Mouse (Mus musculus): ENCODE measurements around the gene Tex264.

DNA sequence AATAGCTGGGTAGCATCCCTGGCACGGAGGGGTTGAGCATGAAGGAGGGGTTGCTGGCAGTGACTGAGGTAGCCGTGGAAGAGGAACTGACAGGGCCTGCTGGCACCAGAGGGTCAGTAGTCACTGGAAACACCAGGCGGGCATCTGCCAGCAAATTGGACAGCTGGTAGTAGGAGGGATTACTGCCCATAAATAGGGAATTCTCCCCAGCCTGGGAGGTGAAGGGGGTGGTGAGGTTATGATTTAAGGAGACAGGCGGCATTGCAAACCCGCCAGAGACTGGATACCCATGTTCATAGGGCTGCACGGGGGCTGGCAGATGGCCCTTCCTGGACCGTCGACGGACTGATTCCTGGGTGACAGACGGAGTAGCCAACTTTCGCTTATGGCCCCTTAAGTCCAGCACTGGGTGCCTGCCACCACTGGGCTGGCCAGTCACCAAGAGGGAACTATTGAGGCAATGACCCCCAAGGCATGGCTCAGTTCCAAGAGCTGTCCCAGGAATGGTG lies 7.3 kb upstream of the Tex264 start:
- no peak for TF ChIP-seq CTCF (conservative IDR thresholded peaks at IDR 0.05; ENCODE audit: low read length)
- no peak for TF ChIP-seq NANOG (IDR thresholded peaks at IDR 0.05; ENCODE audit: borderline replicate concordance, low read length)

Data from E14TG2a.4 (cell line).